Mouse (Mus musculus): ENCODE measurements around the gene Olfr764-ps1.
"Not testable (repeated sequence)": the region's sequence is repeated elsewhere in the genome, so short reads cannot be mapped to it uniquely, and the experiment has no call there.

DNA sequence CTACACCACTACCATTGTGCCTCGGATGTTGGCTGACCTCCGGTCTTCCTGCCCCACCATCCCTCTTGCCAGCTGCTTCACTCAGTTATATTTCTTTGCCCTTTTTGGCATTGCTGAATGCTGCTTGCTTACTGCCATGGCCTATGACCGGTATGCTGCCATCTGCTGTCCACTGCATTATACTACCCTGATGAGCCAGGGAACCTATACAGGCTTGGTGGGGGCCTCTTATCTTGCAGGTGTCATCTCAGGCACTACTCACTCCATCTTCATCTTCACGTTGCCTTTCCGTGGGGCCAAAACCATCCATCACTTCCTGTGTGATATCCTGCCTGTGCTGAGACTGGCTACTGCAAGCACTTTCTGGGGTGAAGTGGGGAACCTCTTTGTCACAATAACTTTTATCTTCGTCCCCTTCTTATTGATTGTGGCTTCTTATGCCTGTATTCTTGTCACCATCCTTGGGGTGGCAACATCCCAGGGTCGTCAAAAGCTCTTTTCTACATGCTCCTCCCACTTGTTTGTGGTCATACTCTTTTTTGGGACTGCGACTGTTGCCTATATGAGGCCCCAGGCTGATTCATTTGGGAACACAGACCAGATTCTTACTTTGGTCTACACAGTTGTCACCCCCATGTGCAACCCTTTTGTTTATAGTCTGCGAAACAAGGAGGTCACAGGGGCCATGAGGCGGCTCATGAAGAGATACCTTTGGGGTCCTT lies 49.4 kb downstream of the Olfr764-ps1 start:
- TF ChIP-seq CTCF (IDR thresholded peaks at IDR 0.05; ENCODE audit: insufficient read depth, low read length); POLR2A (IDR thresholded peaks at IDR 0.05; ENCODE audit: borderline replicate concordance, extremely low read depth, low read depth, low read length): not testable (repeated sequence)
